Mouse (Mus musculus): ENCODE results near the gene Kat7. TPM values are rescaled to one million over a fixed set of nuclear protein-coding genes. Genes with fewer than 3 reads are reported as not detected.

Gene Kat7
- polyA plus RNA-seq, 1 experiment from 2014 or later = 85.0 TPM

- no peaks in the 10 kb centered on the region for H3K27me3 ChIP-seq (ENCODE audit: insufficient read depth, low read length)
- H3K27ac ChIP-seq (ENCODE audit: low read length) = no peak overlapping the region
- WGBS = 73% methylated on average over 9 of the region's 9 CpGs
- no peak overlapping the region for H3K4me2 ChIP-seq (replicated peaks; ENCODE audit: low read depth, low read length)
- no peaks in the 10 kb centered on the region for H3K4me1 ChIP-seq (ENCODE audit: insufficient read depth, low read length)
- H3K36me3 ChIP-seq (ENCODE audit: insufficient read depth, low read length) = no peaks in the 10 kb centered on the region
- no peak for ATAC-seq (ENCODE audit: low FRiP score, low TSS enrichment)
- no peaks in the 10 kb centered on the region for H3K9me3 ChIP-seq (ENCODE audit: low read length)
- H3K4me3 ChIP-seq (ENCODE audit: low read length) = no peak overlapping the region
- no peak overlapping the region for H3K9ac ChIP-seq (replicated peaks; ENCODE audit: low read length)
Observed at GRCm38 (mm10) chr11:95318116-95318515, 8.1 kb upstream of the Kat7 start.

- H3K27ac ChIP-seq (ENCODE audit: low read length) = no peak overlapping the region
- no peak overlapping the region for H3K4me2 ChIP-seq (replicated peaks; ENCODE audit: low read depth, low read length)
- no peak for ATAC-seq (ENCODE audit: low FRiP score, low TSS enrichment)
- H3K36me3 ChIP-seq (ENCODE audit: insufficient read depth, low read length) = no peaks in the 10 kb centered on the region
- no peaks in the 10 kb centered on the region for H3K9me3 ChIP-seq (ENCODE audit: low read length)
- 68% methylated on average over 7 of the region's 7 CpGs for WGBS
- no peaks in the 10 kb centered on the region for H3K27me3 ChIP-seq (ENCODE audit: insufficient read depth, low read length)
- H3K4me3 ChIP-seq (ENCODE audit: low read length) = no peak overlapping the region
- H3K9ac ChIP-seq (replicated peaks; ENCODE audit: low read length) = no peak overlapping the region
- peaks cover 9% of the 10 kb centered on the region for H3K4me1 ChIP-seq (ENCODE audit: insufficient read depth, low read length)
Observed at GRCm38 (mm10) chr11:95315215-95315955, 5.3 kb upstream of the Kat7 start.

- ATAC-seq (ENCODE audit: low FRiP score, low TSS enrichment) = no peak
- 33% methylated on average over 5 of the region's 5 CpGs for WGBS
- Histone ChIP-seq H3K27me3 (ENCODE audit: insufficient read depth, low read length) (no peaks in the 10 kb centered on the region), H3K4me3 (ENCODE audit: low read length) (peak overlapping the region; percentile 97; the same call in 1 of the 2 replicates), H3K9ac (replicated peaks; ENCODE audit: low read length) (peak overlapping the region; percentile 72; the same call in 1 of the 2 replicates), H3K4me2 (replicated peaks; ENCODE audit: low read depth, low read length) (peak overlapping the region; percentile 68), H3K36me3 (ENCODE audit: insufficient read depth, low read length) (no peaks in the 10 kb centered on the region), H3K4me1 (ENCODE audit: insufficient read depth, low read length) (peaks cover 18% of the 10 kb centered on the region), H3K9me3 (ENCODE audit: low read length) (no peaks in the 10 kb centered on the region), H3K27ac (ENCODE audit: low read length) (no peak overlapping the region)
Observed at GRCm38 (mm10) chr11:95311425-95311807, 1.4 kb upstream of the Kat7 start.

GRCm38 (mm10) chr11:95310648-95311424 lies 790 bp upstream of the Kat7 start:
- H3K4me2 ChIP-seq (replicated peaks; ENCODE audit: low read depth, low read length) = peak overlapping the region; percentile 68
- peak overlapping the region; percentile 89 for H3K27ac ChIP-seq (ENCODE audit: low read length)
- WGBS = 5% methylated on average over 17 of the region's 17 CpGs
- H3K9ac ChIP-seq (replicated peaks; ENCODE audit: low read length) = peak overlapping the region; percentile 72
- H3K36me3 ChIP-seq (ENCODE audit: insufficient read depth, low read length) = peaks cover under 1% of the 10 kb centered on the region; the same call in 1 of the 2 replicates
- no peaks in the 10 kb centered on the region for H3K27me3 ChIP-seq (ENCODE audit: insufficient read depth, low read length)
- peaks cover 18% of the 10 kb centered on the region for H3K4me1 ChIP-seq (ENCODE audit: insufficient read depth, low read length)
- no peak for ATAC-seq (ENCODE audit: low FRiP score, low TSS enrichment)
- peak overlapping the region; percentile 97 for H3K4me3 ChIP-seq (ENCODE audit: low read length)
- H3K9me3 ChIP-seq (ENCODE audit: low read length) = no peaks in the 10 kb centered on the region

- Histone ChIP-seq H3K4me3 (ENCODE audit: low read length) (peak overlapping the region; percentile 97), H3K4me1 (ENCODE audit: insufficient read depth, low read length) (peaks cover 18% of the 10 kb centered on the region), H3K9me3 (ENCODE audit: low read length) (no peaks in the 10 kb centered on the region), H3K27ac (ENCODE audit: low read length) (peak overlapping the region; percentile 99), H3K27me3 (ENCODE audit: insufficient read depth, low read length) (no peaks in the 10 kb centered on the region), H3K36me3 (ENCODE audit: insufficient read depth, low read length) (peaks cover 7% of the 10 kb centered on the region; the same call in 1 of the 2 replicates), H3K9ac (replicated peaks; ENCODE audit: low read length) (peak overlapping the region; percentile 99), H3K4me2 (replicated peaks; ENCODE audit: low read depth, low read length) (peak overlapping the region; percentile 60)
- peak; percentile 96 for ATAC-seq (ENCODE audit: low FRiP score, low TSS enrichment)
- 0% methylated on average over 37 of the region's 37 CpGs for WGBS
Observed at GRCm38 (mm10) chr11:95309510-95310006, 488 bp downstream of the Kat7 start.

- Histone ChIP-seq H3K4me2 (replicated peaks; ENCODE audit: low read depth, low read length) (no peak overlapping the region), H3K4me1 (ENCODE audit: insufficient read depth, low read length) (peaks cover 18% of the 10 kb centered on the region), H3K9ac (replicated peaks; ENCODE audit: low read length) (no peak overlapping the region), H3K36me3 (ENCODE audit: insufficient read depth, low read length) (peaks cover 16% of the 10 kb centered on the region), H3K27ac (ENCODE audit: low read length) (no peak overlapping the region), H3K27me3 (ENCODE audit: insufficient read depth, low read length) (no peaks in the 10 kb centered on the region), H3K9me3 (ENCODE audit: low read length) (no peaks in the 10 kb centered on the region), H3K4me3 (ENCODE audit: low read length) (no peak overlapping the region)
- no peak for ATAC-seq (ENCODE audit: low FRiP score, low TSS enrichment)
- WGBS = 58% methylated on average over 8 of the region's 8 CpGs
Observed at GRCm38 (mm10) chr11:95307526-95307925, 2.5 kb downstream of the Kat7 start.

- Histone ChIP-seq H3K4me3 (ENCODE audit: low read length) (no peak overlapping the region), H3K4me1 (ENCODE audit: insufficient read depth, low read length) (peaks cover 9% of the 10 kb centered on the region; the same call in 1 of the 2 replicates), H3K27ac (ENCODE audit: low read length) (no peak overlapping the region), H3K9ac (replicated peaks; ENCODE audit: low read length) (no peak overlapping the region), H3K27me3 (ENCODE audit: insufficient read depth, low read length) (no peaks in the 10 kb centered on the region), H3K4me2 (replicated peaks; ENCODE audit: low read depth, low read length) (no peak overlapping the region), H3K36me3 (ENCODE audit: insufficient read depth, low read length) (peaks cover 26% of the 10 kb centered on the region), H3K9me3 (ENCODE audit: low read length) (no peaks in the 10 kb centered on the region)
- 90% methylated on average over 7 of the region's 7 CpGs for WGBS
- no peak for ATAC-seq (ENCODE audit: low FRiP score, low TSS enrichment)
Observed at GRCm38 (mm10) chr11:95305600-95305999, 4.4 kb downstream of the Kat7 start.

GRCm38 (mm10) chr11:95301772-95302171 lies 8.3 kb downstream of the Kat7 start:
- Histone ChIP-seq H3K36me3 (ENCODE audit: insufficient read depth, low read length) (peaks cover 45% of the 10 kb centered on the region), H3K4me1 (ENCODE audit: insufficient read depth, low read length) (no peaks in the 10 kb centered on the region), H3K27ac (ENCODE audit: low read length) (no peak overlapping the region), H3K27me3 (ENCODE audit: insufficient read depth, low read length) (no peaks in the 10 kb centered on the region), H3K4me2 (replicated peaks; ENCODE audit: low read depth, low read length) (no peak overlapping the region), H3K4me3 (ENCODE audit: low read length) (no peak overlapping the region), H3K9me3 (ENCODE audit: low read length) (no peaks in the 10 kb centered on the region), H3K9ac (replicated peaks; ENCODE audit: low read length) (no peak overlapping the region)
- ATAC-seq (ENCODE audit: low FRiP score, low TSS enrichment) = no peak
- WGBS = 84% methylated on average over 3 of the region's 3 CpGs

- Histone ChIP-seq H3K9me3 (ENCODE audit: low read length) (no peaks in the 10 kb centered on the region), H3K36me3 (ENCODE audit: insufficient read depth, low read length) (peaks cover 38% of the 10 kb centered on the region), H3K27ac (ENCODE audit: low read length) (no peak overlapping the region), H3K27me3 (ENCODE audit: insufficient read depth, low read length) (no peaks in the 10 kb centered on the region), H3K4me3 (ENCODE audit: low read length) (no peak overlapping the region), H3K4me2 (replicated peaks; ENCODE audit: low read depth, low read length) (no peak overlapping the region), H3K9ac (replicated peaks; ENCODE audit: low read length) (no peak overlapping the region), H3K4me1 (ENCODE audit: insufficient read depth, low read length) (no peaks in the 10 kb centered on the region)
- ATAC-seq (ENCODE audit: low FRiP score, low TSS enrichment) = no peak
- 94% methylated on average over 12 of the region's 12 CpGs for WGBS
Observed at GRCm38 (mm10) chr11:95299886-95300285, 10.2 kb downstream of the Kat7 start.

GRCm38 (mm10) chr11:95298146-95298545 lies 11.9 kb downstream of the Kat7 start:
- H3K36me3 ChIP-seq (ENCODE audit: insufficient read depth, low read length) = peaks cover 44% of the 10 kb centered on the region
- H3K27me3 ChIP-seq (ENCODE audit: insufficient read depth, low read length) = no peaks in the 10 kb centered on the region
- H3K27ac ChIP-seq (ENCODE audit: low read length) = no peak overlapping the region
- no peak for ATAC-seq (ENCODE audit: low FRiP score, low TSS enrichment)
- no peaks in the 10 kb centered on the region for H3K4me1 ChIP-seq (ENCODE audit: insufficient read depth, low read length)
- no peak overlapping the region for H3K9ac ChIP-seq (replicated peaks; ENCODE audit: low read length)
- no peak overlapping the region for H3K4me3 ChIP-seq (ENCODE audit: low read length)
- 12% methylated on average over 2 of the region's 2 CpGs for WGBS
- no peaks in the 10 kb centered on the region for H3K9me3 ChIP-seq (ENCODE audit: low read length)
- H3K4me2 ChIP-seq (replicated peaks; ENCODE audit: low read depth, low read length) = no peak overlapping the region

Data from kidney, embryonic 16.5 days (tissue).